Mouse (Mus musculus) kidney, adult 2 months (tissue): Measurements from ENCODE around the gene Hyal6.

Source experiments
- CTCF ChIP-seq: fragments of 200-500 bp; conservative IDR thresholded peaks from 2 replicates; pipeline ENCODE4 v1.5.1; 2011; ENCODE audit warnings: low read depth, mild to moderate bottlenecking, control low read depth, low read length, moderate library complexity, mixed read lengths; ENCODE audit not compliant: insufficient read depth, insufficient read length
- POLR2A ChIP-seq: fragments of 200-500 bp; IDR thresholded peaks from one replicate; pipeline ENCODE4 v1.6.1; 2011; ENCODE audit warnings: low read depth, low read length, control low read depth

DNA sequence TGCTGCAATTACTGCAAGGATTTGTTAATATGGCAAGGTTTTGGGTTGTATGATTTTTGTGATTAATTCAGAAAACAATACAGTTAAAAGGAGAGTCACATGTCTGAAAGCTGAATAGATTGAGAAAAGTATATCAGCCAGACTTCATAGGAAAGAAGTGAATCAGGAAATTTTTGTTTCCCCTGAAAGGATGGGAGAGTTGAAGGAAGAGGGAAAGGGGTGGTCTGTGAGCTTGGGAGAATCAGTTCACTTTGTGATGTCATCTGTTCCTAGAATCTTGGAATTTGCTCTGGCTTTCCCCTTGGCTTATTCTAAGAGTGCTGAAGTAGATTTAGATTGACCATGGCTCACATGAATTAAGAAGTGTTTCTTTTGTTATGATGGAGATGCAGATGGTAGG is 57.8 kb downstream of the Hyal6 start, which contains the start of gene Spam1:
- TF ChIP-seq CTCF = no peak
- TF ChIP-seq POLR2A = no peak
